Mouse (Mus musculus) ovary, postnatal 14 days (tissue): ENCODE data around the gene Stac.

Source experiments
- DNase-seq: peaks from one replicate; pipeline ENCODE4 v3.0.0; 2022; ENCODE audit warnings: low spot score

The Stac gene

DNA sequence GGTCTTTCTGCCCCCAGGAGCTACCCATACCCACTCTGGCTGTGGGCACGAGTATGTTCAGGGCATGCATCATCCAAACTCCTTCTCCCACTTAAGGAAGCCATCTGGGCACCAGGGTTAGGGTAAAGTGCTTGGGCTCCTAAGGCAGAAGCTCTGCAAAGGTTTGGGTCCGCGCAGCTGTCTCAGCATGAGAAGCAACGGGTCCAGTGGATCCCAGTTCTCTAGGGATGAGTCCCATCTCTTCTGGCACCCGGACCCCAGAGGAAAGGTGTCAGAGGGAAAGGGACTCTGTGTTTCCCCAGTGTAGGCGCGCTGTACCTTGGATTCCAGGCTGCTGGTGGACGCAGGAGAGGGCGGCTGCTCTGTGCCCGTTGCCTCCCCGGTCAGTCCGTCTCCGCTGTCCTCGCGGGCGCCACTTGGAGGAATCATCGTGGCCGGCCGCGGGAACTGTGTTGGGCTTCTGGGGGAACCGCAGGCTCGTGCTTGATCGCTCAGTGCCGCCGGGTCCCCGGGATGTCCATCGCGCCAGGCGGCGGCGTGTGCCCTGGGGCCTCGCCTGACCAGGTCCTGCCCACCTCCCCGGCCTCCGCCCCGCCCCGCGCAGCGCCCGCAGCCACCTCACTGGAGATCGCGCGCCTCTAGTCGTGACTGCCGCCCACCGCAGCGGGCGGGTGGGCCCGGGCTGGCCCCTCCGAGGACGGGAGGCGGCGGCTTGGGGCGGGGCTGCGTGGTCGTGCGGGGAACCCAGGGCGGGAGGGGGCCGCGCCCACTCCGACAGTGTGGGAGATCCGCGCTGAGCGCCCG lies at the start of gene Stac:
Gene Stac, minus strand, starts transcription at position 669 of the 804 bp plus-strand sequence.
- no peak for DNase-seq

DNA sequence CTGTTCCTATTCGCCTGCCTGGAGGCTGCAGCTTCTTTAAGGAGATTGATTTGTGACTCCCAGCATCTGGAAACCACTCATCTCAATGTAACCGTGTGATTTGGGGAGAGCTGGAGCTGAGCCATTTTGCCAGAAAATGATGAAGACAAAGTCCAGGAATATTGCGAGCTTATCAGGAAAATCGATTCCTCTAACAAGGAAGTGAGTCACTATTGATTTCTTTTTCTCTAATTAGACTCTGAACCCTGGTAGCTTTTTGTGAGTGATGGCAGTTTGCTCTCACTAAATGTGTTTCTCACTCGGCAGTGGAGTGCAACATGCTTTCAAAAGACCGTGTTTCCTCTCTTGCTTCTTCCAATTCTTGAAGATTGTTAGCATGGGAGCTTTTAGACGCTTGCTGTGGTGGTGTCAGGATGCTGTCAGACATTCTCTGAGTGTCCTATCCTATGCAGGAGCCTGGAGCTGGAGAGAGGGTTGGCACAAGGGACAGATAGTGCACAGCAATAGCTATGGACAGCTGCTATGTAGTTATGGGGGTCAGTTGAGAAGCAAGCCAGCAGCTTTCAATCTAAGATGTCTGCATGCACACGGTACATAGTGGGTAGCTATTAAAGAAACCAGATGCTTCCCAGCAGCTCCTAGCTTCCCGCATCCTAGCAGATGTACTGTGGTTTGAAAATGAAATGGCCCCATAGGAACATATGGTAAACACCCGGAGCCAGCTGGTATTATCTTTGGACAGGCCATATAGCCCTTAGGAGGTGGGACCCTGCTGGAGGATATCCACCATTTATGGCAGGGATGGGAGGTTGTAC lies 49.5 kb upstream of the Stac start:
- DNase-seq = no peak

DNA sequence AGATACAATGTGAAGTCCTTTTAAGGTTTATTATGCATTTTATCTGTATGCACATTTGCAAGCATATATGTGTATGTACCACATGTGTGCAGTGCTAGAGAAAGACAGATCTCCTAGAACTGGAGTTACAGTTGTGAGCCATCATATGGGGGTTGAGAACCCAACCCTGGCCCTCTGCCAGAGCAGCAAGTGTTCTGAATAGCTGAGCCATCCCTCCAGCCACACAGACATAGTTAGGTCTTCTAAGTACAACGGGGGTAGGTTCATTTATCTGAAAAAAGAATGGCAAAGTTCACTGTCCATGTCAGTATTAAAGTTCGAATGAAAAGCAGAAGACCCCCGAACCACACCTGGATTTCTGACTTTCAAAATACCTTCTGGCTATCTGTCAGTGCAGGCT lies 48.9 kb upstream of the Stac start:
- DNase-seq = no peak

DNA sequence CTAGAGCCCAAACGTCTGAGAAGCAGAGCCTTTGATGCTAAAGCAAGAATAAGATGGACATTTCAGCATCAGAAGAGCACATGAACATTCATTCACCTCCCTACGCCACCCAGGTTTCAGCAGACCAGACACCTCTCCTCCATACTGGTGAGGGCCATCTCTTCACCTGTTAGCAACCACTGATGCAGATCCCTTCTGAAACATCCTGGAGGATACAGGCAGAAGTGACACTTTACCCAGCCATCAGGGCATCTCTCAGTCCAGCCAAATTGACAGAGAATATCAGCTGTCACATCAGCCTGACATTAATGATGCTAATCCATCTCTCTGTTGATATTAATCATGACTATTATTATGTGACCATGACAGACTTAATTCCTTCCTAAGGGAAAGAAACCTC lies 47.6 kb upstream of the Stac start:
- no peak for DNase-seq

DNA sequence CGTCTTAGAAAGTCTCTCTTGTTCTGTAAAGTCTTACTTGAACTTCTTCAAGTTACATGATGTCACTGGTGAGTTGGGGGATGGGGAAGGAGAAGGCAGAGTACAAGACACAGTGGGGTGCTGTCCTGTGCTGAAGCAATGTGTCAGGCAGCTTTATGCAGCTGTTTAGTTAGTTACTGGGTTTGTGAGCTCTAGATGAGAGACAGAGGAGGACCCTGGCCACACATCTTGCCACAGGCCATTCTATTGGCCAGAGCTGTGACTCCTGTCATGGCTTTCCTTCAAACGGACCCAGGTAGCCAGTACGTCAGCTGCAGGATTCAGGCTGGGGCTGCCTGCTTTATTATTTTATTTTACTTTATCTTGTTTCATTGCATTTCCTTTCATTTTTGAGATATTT lies 45.8 kb upstream of the Stac start:
- no peak for DNase-seq

DNA sequence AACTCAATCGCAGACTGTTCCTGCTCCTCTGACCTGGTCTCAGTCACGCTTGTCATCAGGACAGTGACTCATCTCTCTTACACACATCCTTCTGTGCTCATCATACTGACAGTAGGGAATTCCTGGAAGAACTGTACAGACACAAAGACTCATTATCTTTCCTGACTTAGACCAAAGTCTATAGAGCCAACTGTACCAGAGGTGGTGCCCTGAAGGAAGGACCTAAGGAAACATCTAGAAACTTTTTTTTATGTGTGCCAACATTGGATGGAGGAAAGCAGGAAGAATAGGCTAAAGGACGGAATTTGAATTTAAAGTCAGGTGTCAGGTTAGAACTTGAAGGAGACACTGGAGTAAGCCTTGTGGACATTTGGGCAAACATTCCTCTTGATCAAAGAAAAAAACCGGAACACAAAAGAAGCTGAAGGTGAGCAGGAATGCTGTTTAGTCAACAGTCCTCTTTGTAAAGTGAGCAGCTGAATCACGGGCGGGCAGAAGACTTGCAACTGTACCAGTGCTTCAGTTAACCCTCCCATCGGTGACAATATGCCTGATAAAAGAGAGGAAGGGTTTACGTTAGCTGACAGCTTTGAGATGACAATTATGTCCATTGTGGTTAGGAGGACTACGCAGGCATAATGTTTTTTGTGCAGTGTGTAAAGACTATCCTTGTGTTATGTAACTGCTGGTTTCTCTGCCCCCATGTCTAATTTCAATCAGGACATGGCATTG lies 42.0 kb upstream of the Stac start:
- DNase-seq = no peak

DNA sequence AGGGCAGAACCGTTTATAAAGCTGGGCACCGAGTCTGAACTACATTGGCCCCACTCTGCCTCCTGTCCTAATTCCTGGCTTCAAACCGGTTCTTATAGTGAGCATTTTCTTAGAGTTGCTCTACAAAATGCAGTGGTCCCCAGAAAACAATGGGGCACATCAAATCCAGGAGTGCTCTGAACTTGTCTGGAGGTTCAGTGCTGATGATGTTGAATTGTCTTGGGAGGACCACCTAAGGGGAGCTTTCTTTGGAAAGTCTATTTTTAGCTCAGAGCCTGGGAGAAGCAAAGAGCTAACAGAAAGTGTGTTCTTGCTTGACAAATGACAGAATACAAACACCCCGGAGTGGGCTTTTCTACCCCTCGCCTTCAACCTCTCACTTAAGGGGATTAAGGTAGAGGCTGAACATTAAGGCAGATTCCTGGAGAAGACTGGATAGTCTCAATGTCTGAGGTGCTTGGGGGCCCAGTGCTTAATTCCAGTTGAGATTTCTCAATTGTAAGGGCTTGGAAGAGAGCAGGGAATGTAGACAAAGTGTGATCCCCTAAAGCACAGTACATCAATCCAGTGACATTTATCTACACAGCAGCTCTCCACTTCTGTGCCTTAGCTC lies 34.9 kb upstream of the Stac start:
- no peak for DNase-seq

DNA sequence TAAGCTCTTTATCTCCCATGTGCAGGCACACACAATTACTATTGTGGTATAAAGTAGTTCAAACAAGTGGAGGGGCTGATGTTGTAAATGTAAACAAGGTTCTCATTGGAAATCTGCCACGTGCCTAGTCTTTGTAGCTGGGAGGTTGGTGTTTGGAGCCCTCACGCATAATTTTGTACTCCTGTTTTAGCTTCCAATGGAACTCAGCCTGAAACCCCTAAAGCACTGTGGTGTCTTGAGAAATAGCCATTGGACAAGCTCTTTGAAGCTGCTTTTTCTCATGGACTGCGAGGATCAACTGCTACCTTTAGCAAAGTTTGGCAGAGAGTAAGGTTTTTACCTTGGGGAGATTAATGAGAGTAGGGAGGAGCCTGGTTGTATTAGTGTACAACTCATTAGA lies 24.3 kb upstream of the Stac start:
- no peak for DNase-seq

DNA sequence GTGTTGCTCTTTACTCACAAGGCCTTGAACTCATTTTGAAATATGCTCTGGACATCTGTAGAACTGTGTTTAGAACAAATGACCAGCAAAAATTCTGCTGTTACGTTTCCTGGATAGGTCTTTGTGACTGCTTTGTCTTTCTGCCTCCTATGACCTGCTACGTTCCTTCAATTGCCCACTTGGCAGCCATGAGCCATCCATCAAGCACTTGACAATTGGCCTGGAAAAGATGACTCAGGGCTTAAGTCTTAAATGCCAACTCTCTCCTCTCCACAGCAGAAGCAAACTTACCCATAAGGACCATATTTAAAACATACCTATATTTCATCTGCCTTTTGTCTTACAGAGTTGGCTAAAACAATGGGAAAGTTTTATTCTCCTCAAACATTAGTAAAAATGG lies 10.0 kb upstream of the Stac start:
- no peak for DNase-seq

DNA sequence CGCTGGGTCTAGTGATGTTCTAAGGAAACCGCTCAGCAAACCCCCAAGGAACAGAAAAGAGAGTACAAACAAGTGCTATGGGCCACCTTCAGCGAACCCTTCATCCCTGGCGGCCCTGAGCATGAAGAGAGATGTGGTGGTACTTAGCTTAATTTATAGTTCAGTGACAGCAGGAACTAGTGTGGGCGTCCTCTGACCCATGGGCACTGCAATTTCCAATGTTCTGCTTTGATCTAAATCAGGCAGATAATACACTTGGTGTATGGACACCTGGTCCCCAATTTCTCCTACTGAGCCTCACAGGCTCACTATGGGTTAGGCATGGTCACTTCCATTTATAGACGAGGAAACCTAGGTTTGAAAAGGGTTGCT lies 322 bp upstream of the Stac start:
- DNase-seq = no peak

DNA sequence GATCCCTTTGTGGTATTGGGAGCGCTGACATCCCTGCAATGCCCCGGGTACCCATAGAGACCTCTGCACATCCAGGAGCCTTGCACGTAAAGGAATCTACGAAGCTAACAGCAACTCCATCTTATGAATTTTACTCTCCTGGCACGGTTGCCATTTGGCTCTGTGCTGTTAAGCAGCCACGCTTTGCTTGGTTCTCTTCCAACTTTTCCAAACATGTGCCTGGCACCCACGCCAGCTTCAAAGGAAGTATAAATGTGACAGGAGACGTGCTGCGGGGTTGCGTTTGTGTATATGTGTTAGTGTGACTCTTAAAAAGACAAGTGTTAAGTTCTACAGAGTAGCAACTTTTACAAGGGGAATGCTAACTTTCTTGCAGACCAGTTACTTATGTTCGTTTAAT lies 1.0 kb downstream of the Stac start:
- DNase-seq = no peak

DNA sequence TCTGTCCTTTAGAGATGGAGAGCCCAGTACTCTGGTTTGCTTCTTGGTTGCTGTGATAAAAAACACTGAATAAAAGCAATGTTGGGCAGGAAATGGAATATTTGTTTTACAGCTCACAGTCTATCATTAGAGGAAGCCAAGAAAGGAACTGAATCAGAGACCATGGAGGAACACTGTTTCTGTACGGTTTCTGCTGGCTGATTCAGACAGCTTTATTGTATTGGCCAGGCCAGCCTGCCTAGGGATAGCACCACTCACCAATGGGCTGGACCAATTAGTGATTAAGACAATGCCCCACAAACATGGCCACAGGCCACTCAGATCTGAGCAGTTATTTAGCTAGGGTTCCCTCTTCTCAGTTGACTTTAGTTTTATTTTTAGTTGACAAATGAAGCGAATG lies 6.0 kb downstream of the Stac start:
- DNase-seq = no peak

DNA sequence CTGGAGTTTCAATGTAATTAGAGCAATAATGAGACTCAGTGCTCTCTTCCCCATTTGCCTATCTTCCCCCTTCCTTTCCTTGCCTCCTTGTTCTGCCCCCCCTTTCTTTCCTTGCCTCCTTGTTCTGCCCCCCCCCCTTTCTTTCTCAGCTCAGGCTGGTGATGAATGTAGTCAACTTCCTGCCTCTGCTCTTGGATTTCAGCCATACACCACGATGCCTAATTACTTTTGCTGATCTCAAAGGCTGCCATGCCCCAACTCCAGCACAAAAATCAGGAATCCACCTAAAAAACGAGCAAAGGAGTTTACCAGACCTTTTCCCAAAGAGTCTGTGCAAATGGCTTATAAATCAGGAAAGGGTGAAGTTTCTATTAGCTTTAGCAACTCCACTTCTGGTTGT lies 10.6 kb downstream of the Stac start:
- DNase-seq = no peak

DNA sequence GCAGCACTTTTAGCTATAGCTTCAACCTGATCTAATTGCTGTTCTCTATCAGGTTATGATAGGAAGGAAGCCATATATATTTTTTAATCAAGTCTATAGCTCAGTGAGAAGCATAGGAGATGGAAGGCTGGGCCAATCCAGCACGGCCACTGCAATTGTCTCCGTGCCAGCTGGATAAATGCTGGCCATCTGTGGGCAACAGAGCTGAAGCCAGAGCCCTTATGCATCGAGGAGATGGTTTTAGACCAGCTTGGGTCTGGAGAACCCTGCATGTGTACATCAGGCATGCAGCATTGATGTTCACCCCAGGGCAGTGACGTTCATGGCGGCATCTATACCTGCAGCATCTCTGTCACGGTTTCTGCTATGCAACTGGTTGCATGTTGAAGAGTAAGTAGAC lies 20.3 kb downstream of the Stac start:
- DNase-seq = no peak

DNA sequence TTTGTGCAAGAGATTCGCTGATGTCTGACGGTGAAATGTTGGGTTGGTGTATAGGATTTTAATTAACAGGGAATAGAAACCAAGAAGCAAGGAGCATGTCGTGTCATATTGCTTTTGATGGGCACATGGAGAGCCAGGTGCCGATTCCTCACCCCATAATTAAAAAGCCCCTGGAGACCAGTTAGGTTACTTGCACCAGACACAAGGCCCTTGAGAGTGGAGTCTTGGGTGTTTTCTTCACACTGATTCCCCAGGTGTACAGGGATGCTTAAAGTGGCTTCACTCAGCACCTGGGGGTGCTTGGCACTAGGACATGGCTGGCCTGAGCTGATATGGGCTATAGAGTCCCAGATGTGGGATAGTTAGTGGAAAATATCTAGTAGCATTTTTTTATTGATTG lies 35.1 kb downstream of the Stac start:
- DNase-seq = no peak

DNA sequence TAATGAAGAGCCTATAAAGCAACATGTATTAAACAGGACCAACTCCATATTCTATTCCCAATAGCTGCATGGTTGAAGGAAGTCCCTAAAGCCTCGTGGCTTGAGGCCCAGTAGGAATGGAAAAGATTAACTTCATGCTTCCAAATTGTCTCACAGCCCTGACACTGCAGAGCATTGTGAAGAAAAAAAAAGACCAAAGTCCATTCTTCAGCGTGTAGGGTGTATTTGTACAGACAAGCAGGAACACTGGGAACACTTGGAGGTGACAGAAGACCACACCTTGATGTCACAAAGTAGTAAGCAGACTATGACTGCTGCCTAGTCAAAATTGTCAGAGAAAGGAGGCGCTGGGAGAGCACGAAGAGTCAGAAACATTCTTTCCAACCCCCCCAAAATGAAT lies 45.9 kb downstream of the Stac start:
- no peak for DNase-seq

DNA sequence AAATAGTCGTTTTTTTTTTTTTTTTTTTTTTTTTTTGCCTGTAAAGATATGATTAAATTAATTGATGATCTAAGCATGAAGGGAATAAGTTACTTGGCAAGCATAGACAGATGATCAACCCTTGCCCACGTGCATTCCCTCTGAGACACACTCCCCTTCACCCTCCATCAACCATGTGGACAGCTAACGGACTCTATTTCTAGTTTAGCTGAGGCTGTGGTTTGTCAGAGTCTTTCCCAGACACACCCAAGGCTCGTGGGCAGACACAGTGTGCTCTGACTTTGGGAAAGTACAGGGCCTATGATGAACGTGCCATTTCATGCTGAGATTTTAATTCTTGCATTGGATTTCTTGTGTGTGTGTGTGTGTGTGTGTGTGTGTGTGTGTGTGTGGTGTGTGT lies 46.8 kb downstream of the Stac start:
- DNase-seq = no peak

DNA sequence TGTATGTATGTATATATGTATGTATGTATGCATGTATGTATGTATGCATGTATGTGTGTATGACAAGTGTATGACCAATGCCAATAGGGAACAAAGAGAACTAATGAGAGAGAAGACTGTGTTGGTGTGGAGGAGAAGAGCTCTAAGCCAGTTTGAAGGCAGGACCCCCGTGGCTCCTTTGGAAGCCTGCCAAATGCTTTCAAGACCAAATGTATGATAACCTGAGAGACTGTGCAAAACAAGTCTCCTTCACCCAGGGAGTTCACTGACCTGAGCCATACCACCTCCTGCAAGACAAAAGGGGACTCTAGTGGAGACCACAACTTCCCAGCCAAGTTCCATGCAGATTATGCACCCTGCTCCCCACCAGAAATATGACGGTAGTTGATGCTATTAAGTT lies 52.5 kb downstream of the Stac start:
- no peak for DNase-seq

DNA sequence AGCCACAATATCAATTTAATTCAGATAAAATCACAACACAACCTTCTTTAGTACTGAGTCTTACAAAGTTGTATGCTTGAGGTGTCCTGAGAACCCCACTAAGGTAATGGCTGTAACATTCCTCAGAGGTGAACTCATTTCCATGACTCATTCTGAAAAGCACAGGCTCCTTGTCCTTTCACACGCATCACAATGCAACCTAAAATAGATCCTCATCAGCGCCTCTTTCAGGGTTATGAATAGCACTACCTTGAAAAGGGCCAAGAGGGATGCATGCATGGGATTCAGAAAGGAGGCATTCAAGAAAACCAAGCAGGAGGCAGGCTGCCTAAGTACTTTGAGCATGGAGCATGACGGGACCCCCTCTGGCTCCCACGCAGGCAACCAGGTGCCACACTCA lies 57.3 kb downstream of the Stac start:
- DNase-seq = no peak

DNA sequence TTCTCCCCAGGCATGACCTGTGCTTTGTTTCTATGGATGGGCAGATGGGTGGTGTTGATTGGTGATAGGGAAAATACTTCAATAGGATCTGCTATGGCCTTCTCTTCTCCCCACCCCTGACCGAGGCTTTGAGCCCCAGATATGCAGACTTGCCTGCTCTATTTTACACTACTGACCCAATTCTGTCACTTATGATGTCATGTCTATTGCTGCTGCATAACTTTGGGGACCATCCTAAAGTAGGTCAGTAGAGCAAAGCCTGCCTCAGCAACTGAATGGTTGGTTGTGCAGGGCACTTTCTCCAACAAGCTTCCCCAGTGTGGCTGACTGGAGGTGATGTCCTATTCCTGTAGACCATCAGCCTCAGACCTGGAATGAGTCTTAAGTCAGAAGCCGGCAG lies 69.0 kb downstream of the Stac start:
- no peak for DNase-seq

DNA sequence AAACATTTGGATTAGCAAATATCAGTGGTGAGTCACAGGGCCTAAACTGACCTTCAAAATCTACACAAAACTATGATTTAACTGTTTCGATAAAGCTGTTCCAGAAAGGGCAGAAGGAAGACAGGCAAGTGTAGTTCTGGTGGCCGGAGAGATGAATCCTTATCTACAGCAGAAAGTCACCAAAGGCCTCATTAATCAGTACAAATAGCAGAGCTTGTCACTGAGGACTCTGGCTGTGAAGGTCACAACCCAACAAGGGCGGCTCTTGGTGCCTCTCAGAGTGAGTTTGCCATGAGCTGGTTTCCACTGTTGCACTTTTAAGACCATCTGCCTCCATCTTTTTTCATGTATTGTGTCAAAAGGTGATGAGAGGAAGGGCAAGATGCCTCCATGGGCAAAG lies 78.8 kb downstream of the Stac start:
- no peak for DNase-seq

DNA sequence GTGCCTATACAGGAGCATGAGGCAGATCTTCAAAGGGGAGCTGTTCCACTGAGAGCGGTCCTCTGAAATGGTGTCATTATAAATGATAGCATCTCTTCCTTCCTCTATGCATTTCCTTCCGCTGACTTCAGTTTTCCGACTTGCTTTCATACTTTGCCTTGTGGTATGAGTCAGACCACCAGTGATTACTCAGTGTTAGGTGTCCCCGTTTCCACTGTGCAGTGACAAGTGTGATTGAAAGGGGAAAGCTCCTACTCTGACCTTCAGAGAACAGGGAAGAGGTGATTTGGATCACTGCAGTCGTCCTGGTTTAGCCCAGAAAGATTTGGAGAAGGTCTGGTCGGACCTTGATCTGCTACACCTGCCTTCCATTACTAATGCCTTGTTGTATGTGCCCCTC lies 81.4 kb downstream of the Stac start:
- DNase-seq = no peak

DNA sequence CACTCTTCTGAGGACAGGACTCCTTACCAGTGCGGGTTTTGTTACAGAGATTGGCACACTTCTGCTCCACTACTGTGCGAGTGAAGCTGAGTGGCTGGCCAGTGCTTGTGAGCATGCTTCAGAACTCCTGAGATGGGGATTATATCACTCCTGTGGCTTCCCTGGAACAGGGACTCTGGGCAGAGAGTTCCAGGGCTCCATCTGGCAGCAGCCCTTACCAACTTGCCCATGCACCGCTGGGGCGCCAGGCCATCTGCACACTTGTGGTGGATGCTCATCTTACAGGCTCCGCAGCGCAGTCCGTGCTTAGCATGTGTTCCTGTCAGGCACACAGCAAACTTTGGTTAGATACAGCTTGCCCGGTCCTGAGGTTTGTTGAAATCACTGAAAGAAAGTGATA lies 83.5 kb downstream of the Stac start:
- no peak for DNase-seq
